Mouse (Mus musculus) cerebellum, adult 2 months (tissue): ENCODE data around the gene C1s1.
"Not testable (repeated sequence)": the region's sequence is repeated elsewhere in the genome, so short reads cannot be mapped to it uniquely, and the experiment has no call there.

Source experiments
- CTCF ChIP-seq: fragments of 200-500 bp; IDR thresholded peaks from 2 replicates; pipeline ENCODE4 v1.5.1; 2011; ENCODE audit warnings: low read depth, mild to moderate bottlenecking, control low read depth, low read length, moderate library complexity, borderline replicate concordance; ENCODE audit not compliant: insufficient read depth
- POLR2A ChIP-seq: fragments of 200-500 bp; IDR thresholded peaks from 2 replicates; pipeline ENCODE4 v1.6.1; 2011; ENCODE audit warnings: low read length, control low read depth, borderline replicate concordance; ENCODE audit not compliant: insufficient read depth

DNA sequence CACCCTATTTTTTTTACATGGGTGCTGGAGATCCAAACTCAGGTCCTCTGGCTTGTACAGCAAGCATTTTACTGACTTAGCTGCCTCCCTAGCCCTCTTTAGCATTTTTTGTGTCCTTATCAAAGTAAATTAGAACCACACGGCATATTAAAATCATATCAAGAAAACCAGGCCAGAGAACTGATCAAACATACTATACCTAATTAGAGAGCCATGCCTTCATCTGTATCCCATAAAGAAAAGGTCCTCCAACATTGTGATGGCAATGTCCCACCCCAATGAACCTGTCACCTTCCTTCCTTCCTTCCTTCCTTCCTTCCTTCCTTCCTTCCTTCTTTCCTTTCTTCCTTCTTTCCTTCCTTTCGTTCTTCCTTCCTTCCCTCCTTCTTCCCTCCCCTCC, 13.8 kb upstream of the C1s1 start:
- TF ChIP-seq CTCF, POLR2A: not testable (repeated sequence)
